Mouse (Mus musculus) right cerebral cortex, postnatal 36 days (tissue): ENCODE measurements at regions not wholly inside any gene's neighbourhood (a gene's known extent, or its start where the extent isn't known, plus 50 kb on each side); places are given as distances from the start of the nearest gene placed in this dataset.

Experiments used
- DNase-seq, 2 experiments: peaks; one replicate each; pipeline ENCODE4 v3.0.0; 2022; ENCODE audit warnings: low spot score in 2 of 2, mixed read lengths in 1 of 2

- no peak for DNase-seq
Measured at GRCm38 (mm10) chr7:65244936-65245335, 88.6 kb upstream of the Fam189a1 start.

- peak; percentile 9 to 59 for DNase-seq
Measured at GRCm38 (mm10) chr7:65241208-65241607, 84.8 kb upstream of the Fam189a1 start.

GRCm38 (mm10) chr7:65235701-65236100 is 79.3 kb upstream of the Fam189a1 start:
- DNase-seq: peak; percentile 3 to 45

- no peak for DNase-seq
Measured at GRCm38 (mm10) chr7:65233681-65234080, 77.3 kb upstream of the Fam189a1 start.

GRCm38 (mm10) chr7:65229306-65229705 is 72.9 kb upstream of the Fam189a1 start:
- no peak for DNase-seq

GRCm38 (mm10) chr7:65226218-65226617 is 69.8 kb upstream of the Fam189a1 start:
- no peak for DNase-seq

GRCm38 (mm10) chr7:65213216-65213925 is 57.0 kb upstream of the Fam189a1 start:
- DNase-seq: no peak

- DNase-seq: no peak
Measured at GRCm38 (mm10) chr7:65207240-65207639, 50.9 kb upstream of the Fam189a1 start.
